Mouse (Mus musculus) spleen, postnatal 36 days (tissue): ENCODE results near the gene Sytl2.

Experiments used
- DNase-seq, 2 experiments: peaks; one replicate each; pipeline ENCODE4 v3.0.0; 2022; ENCODE audit warnings: low spot score in 2 of 2, mixed read lengths in 1 of 2

Sytl2 gene

GRCm38 (mm10) chr7:90308003-90308402, 6.0 kb downstream of the Sytl2 start:
- DNase-seq: no peak

DNA sequence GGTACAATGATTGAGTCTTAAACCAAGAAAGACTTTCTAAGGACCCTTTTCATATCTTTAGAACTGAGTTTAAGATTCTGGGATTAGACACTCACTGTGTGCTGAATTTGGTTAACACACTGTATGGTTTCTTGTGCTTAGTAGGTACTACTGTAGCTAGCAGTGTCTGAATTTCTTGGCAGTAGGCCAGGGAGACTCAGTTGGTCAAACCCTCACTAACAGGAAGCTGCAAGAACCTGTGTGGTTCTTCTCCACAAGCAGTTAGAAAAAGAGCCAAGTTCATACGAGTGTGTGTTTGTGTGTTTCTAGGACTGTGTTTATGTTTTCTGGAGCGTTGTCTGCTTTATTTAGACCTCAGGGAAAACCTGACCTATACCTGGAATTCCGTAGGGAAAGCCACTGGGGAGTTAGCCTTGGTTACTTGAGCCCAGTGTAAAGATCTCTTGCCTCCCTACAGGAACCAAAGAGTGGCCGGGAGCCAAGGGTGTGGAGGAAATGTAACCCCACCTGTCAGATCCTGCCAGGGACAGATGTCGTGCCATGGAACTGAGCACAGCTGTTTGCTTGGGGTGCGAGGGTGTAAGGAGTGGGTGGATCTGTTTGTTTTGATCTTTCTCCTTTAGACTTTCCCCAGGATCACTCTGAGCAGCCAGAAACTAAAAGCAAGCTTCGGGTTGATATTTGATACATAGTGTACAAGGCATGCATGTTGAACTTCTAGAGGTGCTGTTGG, 10.3 kb downstream of the Sytl2 start:
- DNase-seq: peak; percentile 29 to 51

DNA sequence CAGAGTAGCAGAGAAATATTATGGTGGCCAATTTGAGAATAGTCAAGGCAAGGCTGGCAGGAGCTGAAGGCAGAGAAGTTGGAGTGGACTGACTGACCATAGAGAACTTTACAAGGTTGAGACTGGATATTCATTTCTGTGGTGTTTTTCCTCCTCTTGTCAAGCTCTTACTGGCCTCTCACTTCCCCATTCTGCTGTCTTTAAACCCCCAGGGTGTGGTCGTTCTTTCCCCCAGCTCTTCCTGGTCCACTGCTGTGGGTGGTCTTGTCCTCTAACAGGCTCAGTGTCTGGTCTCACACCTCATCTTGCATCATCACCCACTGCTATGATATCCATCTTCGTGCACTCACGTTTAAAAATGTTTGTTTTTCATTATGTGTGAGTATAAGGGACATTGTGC, 11.4 kb downstream of the Sytl2 start:
- peak; percentile 29 to 42 for DNase-seq

DNA sequence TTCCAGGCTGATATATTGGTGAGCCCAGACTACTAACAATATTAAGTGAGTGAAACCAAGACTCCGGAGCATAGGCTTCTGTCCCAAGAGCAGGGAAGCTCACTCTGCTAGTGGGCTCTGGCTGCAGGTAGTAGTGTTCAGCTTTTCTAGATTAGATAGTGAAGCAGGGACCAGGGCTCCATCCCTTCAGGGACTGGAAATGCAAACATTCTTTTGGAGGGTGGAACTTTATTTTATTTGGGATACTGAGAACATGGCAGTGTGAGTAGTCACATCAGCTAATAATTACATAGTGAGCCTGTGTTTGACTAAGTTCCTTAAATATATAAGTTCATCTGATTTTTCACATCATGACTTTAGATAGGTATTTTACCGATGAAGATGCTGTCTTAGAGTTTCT, 14.8 kb downstream of the Sytl2 start:
- no peak for DNase-seq

GRCm38 (mm10) chr7:90319446-90319845, 17.4 kb downstream of the Sytl2 start:
- no peak for DNase-seq

GRCm38 (mm10) chr7:90320124-90320523, 18.1 kb downstream of the Sytl2 start:
- no peak for DNase-seq

- no peak for DNase-seq
Measured at GRCm38 (mm10) chr7:90325166-90325565, 23.1 kb downstream of the Sytl2 start.

GRCm38 (mm10) chr7:90330200-90330599, 28.1 kb downstream of the Sytl2 start:
- no peak for DNase-seq

DNA sequence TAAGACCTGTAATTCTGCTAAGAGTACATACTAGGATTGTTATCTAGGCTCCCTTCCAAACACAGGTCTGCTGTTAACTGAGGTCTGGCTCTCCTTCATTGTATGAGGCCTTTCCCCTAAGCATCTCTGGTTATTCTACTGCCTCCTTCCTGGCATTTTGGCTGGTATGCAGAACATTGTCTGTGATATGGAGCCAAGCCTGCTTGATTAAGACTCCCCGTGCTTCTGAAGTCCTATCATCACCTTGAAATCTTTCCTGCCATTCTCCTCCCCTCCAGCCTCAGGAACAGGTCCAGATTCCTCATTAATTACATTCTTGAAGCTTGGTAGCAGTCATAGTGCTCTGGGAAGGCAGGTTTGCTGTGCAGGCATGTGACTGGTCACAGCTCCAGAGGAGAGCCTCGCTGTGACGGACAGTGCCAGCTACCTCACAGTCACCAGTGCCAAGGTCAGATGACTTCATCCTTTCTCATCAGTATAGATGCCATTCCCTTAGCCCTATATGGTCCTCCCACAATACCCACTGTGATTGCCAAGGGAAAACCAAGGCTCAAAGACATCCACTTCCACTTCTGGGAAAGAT, 30.5 kb downstream of the Sytl2 start:
- no peak for DNase-seq

- no peak for DNase-seq
Measured at GRCm38 (mm10) chr7:90334362-90334761, 32.3 kb downstream of the Sytl2 start.

- no peak for DNase-seq
Measured at GRCm38 (mm10) chr7:90334831-90335230, 32.8 kb downstream of the Sytl2 start.

DNA sequence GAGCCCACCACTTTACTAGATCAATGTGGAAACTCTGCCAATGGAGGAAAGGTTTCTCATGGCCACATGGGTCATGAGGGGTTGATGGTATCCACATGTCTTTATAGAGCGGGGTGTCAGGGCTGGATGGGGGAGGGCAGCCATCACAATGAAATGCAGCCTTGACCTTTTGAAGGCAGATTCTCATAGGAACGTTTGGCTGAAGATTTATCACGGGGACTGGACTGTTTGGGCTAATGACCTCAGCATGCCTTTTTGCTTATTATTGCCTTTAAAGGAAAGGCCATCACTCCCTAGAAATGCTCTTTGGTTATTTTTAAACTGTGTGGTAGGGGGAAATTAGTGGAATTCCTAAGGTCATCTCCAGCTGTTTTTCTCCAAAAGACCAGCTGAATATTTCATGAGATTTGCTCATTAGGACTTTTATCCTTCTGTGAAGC, 33.7 kb downstream of the Sytl2 start:
- DNase-seq: no peak

- no peak for DNase-seq
Measured at GRCm38 (mm10) chr7:90341212-90341957, 39.3 kb downstream of the Sytl2 start.

DNA sequence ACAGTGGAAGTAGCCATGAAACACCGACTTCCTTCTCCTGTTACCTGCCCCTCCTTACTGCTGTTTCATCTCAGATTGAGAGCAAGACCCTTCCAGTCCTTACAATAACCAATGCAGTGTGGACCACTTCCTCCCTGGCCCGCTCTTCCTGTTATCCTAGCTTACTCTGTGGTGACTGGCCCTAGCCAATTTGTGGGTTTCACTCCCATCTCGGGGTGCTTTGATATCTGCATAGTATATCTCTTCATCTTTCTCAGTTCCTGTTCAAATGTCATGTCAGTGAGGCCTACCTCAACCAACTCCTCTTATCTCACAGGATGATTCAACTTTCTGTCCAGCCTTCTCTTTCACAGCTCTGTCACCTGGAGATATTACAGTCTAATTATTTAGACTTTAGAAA, 42.9 kb downstream of the Sytl2 start:
- peak in 1 of 2 experiments; percentile 4 for DNase-seq

DNA sequence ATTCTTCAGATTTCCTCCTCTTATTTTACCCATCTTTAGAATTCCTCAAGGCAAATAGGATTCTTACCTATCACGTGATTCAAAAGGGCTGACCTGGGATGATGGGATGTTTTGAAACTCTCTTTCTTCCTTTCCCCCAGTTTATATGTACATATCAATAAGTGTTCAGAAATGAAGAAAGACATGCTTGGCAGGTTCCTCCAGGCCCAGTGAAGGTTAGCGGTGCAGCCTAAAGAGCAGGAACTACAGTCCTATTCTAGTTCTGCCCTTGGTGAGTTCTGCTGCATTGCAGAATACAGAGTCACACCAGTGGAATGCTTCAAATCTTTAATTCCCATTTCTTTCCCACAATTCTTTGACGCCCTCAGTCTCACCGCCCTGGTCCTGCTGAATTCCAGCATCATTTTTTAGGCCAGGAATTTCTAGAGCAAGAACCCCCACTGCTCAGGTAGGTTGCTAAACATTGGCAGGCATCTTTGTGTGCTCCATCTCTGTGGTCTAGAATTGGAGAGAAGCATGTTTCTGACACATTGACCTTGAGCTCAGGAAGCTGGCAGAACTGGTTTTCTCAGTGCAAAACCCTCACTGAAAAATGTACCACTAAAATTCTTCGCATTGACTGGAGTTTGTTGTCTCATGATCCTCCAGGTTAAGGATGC, 45.9 kb downstream of the Sytl2 start:
- no peak for DNase-seq

DNA sequence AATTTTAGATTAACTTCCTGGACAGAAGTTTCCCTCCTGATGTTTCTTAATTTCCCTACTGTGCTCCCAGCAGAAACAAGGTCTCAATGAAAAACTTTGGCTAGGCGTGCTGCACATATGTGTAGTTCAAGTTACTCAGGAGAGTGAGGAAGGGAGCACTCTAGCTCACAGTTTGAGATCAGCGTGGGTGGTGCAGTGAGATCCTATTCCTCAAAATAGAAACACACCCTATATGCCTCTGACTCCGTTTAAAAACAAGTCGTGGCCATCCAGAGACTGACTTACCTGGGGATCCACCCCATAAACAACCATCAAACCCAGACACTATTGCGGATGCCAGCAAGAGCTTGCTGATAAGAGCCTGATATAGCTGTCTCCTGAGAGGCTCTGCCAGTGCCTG, 47.0 kb downstream of the Sytl2 start:
- no peak for DNase-seq

DNA sequence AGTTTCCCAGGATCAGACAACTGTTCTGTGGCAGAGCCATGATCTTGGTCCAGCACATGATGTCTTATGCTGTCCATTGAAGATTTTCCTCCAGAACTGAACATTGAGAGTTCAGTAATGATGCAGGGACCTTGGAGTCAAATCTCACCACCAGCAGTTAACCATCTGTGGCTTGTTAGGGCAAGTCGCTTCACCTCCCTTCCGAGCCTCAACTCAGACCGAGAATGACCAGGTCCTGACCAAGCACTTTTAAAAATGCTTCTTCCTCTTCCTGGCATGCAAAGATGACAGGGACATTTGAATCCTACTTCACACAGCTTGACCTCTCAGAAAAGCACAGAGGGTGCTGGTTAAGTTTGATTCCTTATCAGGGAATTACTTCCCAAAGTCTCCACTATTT, 50.1 kb downstream of the Sytl2 start:
- no peak for DNase-seq

GRCm38 (mm10) chr7:90353488-90354228, 51.6 kb downstream of the Sytl2 start:
- DNase-seq: peak; percentile 38 to 44

DNA sequence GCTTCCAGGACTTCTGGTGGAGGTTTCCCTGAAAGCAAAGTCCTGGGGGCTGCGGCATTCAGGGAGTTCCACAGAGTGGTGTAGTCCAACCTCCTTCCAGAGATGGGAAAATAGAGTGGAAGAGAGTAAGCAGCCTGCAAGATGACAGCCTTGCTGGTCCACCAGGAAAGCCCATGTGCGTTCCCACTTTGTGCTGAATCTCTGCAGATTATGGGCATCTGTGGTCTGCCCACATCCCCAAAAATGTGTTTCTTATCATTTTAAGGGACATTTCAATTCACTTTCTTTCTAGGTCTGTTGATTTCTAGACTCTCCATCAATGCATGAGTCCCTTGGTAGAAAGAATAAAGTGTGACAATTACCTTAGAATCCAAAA, 52.2 kb downstream of the Sytl2 start:
- no peak for DNase-seq

DNA sequence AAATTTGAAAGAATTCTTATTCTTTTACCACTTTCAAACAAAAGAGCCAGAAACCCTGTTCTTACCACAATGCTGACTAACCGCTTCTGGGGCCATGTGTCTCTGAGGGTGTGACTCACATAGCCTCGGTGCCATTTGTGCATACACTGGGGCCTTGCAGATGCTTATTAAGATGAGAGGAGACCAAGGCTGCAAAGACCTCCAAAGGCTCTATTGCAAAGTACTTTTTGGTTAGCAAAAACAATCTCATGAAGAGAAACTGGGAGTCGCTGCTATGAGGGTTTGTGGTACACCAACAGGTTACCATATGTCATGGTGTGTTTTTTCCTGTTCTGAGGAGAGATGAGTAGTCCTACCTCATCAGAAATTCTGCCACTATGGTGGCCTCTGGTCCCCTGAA, 53.4 kb downstream of the Sytl2 start:
- no peak for DNase-seq

DNA sequence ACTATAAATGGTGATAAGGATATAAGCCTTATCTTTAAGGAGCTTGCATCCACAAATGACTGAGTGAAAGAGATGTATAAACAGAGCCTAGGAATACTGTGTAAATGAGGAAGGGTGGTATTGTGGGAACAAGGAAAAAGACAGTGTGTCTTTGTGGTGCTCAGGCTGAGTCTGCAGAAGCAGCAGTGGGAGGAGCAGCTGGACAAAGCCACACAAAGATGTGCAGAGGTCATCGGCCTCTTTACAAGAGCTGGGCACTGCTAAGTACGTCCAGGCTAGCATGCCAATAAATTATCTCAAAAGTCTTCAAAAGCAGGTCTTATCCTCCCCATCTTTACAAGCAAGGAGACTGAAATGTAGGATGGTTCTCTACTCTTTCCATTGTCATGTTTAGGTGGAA, 53.9 kb downstream of the Sytl2 start:
- no peak for DNase-seq

GRCm38 (mm10) chr7:90362788-90363187, 60.7 kb downstream of the Sytl2 start:
- no peak for DNase-seq
